Mouse (Mus musculus) CH12.LX (cell line): ENCODE data around the gene Cux1. TPM values are rescaled to one million over a fixed set of nuclear protein-coding genes. Genes with fewer than 3 reads are reported as not detected.

Experiments used
- DNase-seq: peaks from one replicate; pipeline ENCODE4 v3.0.0-alpha.2; 2013; ENCODE audit errors: extremely low read depth
- H3K27ac ChIP-seq: 2 replicates; pipeline ENCODE4 v1.5.1; 2012; ENCODE audit warnings: low read depth, mild to moderate bottlenecking, control low read depth, moderate library complexity; ENCODE audit not compliant: insufficient read depth
- H3K27me3 ChIP-seq: replicated peaks from 2 replicates; pipeline ENCODE3; 2012; ENCODE audit warnings: inconsistent platforms
- H3K36me3 ChIP-seq, 2 experiments: replicated peaks in 1 of 2; 2 replicates each; pipeline versions ENCODE3 to v1.6.1; 2012; ENCODE audit warnings: inconsistent platforms in 1 of 2, low read length in 1 of 2, mild to moderate bottlenecking in 1 of 2, mixed read lengths in 1 of 2, moderate library complexity in 1 of 2; ENCODE audit not compliant: control insufficient read depth in 1 of 2, insufficient read depth in 1 of 2
- H3K4me1 ChIP-seq, 2 experiments: 2 replicates each; pipeline ENCODE4 v1.6.1; 2012; ENCODE audit warnings: inconsistent platforms in 1 of 2, moderate library complexity in 1 of 2; ENCODE audit not compliant: insufficient read depth in 2 of 2, control insufficient read depth in 1 of 2
- H3K4me2 ChIP-seq: 2 replicates; pipeline ENCODE4 v1.6.1; 2012; ENCODE audit warnings: low read depth, mild to moderate bottlenecking, control low read depth; ENCODE audit not compliant: poor library complexity, insufficient read depth, severe bottlenecking
- H3K4me3 ChIP-seq, 3 experiments: fragments of 150-350 bp in 1 of 3; sonication (generic) in 1 of 3; replicated peaks in 1 of 3; 2 replicates each; pipeline versions ENCODE3 to v1.5.1; 2011 to 2012; ENCODE audit warnings: low read depth in 2 of 3, low read length in 2 of 3, mild to moderate bottlenecking in 2 of 3, moderate library complexity in 2 of 3, control low read depth in 1 of 3, improper control_type of control experiment in 1 of 3, inconsistent platforms in 1 of 3, mixed read lengths in 1 of 3; ENCODE audit not compliant: poor library complexity in 1 of 3
- H3K79me2 ChIP-seq: replicated peaks from 2 replicates; pipeline ENCODE4 v1.6.1; 2012; ENCODE audit warnings: mild to moderate bottlenecking, moderate library complexity; ENCODE audit not compliant: control insufficient read depth, poor library complexity, insufficient read depth, severe bottlenecking; ENCODE audit errors: extremely low read depth
- H3K9ac ChIP-seq: 2 replicates; pipeline ENCODE4 v1.6.1; 2012; ENCODE audit warnings: low read depth, mild to moderate bottlenecking, control low read depth, moderate library complexity; ENCODE audit not compliant: insufficient read depth
- H3K9me3 ChIP-seq: replicated peaks from 2 replicates; pipeline ENCODE3; 2012; ENCODE audit warnings: low read length, inconsistent platforms, mixed read lengths
- CHD1 ChIP-seq: IDR thresholded peaks from 2 replicates; pipeline ENCODE4 v1.6.1; 2012; ENCODE audit warnings: low read depth, low read length, improper control_type of control experiment, inconsistent platforms
- EP300 ChIP-seq: IDR thresholded peaks from 2 replicates; pipeline ENCODE4 v1.6.1; 2011; ENCODE audit warnings: low read length, improper control_type of control experiment
- ETS1 ChIP-seq: conservative IDR thresholded peaks from 2 replicates; pipeline ENCODE4 v1.6.1; 2012; ENCODE audit warnings: low read depth, mild to moderate bottlenecking, inconsistent platforms, low read length, improper control_type of control experiment, moderate library complexity
- GABPA ChIP-seq: IDR thresholded peaks from 2 replicates; pipeline ENCODE4 v1.6.1; 2012; ENCODE audit warnings: low read depth, low read length, improper control_type of control experiment, inconsistent platforms; ENCODE audit not compliant: insufficient replicate concordance
- HCFC1 ChIP-seq: IDR thresholded peaks from 2 replicates; pipeline ENCODE4 v1.6.1; 2012; ENCODE audit warnings: low read depth, mild to moderate bottlenecking, inconsistent platforms, low read length, improper control_type of control experiment
- IRF4 ChIP-seq: IDR thresholded peaks from 2 replicates; pipeline ENCODE4 v1.6.1; 2014; ENCODE audit warnings: low read depth, mild to moderate bottlenecking, inconsistent platforms, low read length, improper control_type of control experiment
- JUND ChIP-seq: conservative IDR thresholded peaks from 2 replicates; pipeline ENCODE4 v1.6.1; 2011; ENCODE audit warnings: low read depth, low read length, improper control_type of control experiment
- MAFK ChIP-seq: IDR thresholded peaks from 2 replicates; pipeline ENCODE4 v1.6.1; 2011; ENCODE audit warnings: low read length, improper control_type of control experiment; ENCODE audit not compliant: insufficient replicate concordance
- MAX ChIP-seq: IDR thresholded peaks from 2 replicates; pipeline ENCODE4 v1.6.1; 2011; ENCODE audit warnings: low read length, improper control_type of control experiment
- MAZ ChIP-seq: IDR thresholded peaks from 2 replicates; pipeline ENCODE4 v1.6.1; 2012; ENCODE audit warnings: low read depth, mild to moderate bottlenecking, inconsistent platforms, low read length, improper control_type of control experiment, moderate library complexity
- MXI1 ChIP-seq: IDR thresholded peaks from 2 replicates; pipeline ENCODE4 v1.6.1; 2011; ENCODE audit warnings: mild to moderate bottlenecking, low read depth, low read length, improper control_type of control experiment
- NELFE ChIP-seq: IDR thresholded peaks from 2 replicates; pipeline ENCODE4 v1.6.1; 2011; ENCODE audit warnings: low read depth, low read length, improper control_type of control experiment
- PAX5 ChIP-seq: IDR thresholded peaks from 2 replicates; pipeline ENCODE4 v1.6.1; 2012; ENCODE audit warnings: low read length, inconsistent platforms, mixed read lengths
- POLR2A ChIP-seq: IDR thresholded peaks from 2 replicates; pipeline ENCODE4 v1.6.1; 2011; ENCODE audit warnings: low read depth, mild to moderate bottlenecking, improper control_type of control experiment, low read length
- POLR2AphosphoS2 ChIP-seq: IDR thresholded peaks from 2 replicates; pipeline ENCODE4 v1.6.1; 2011; ENCODE audit warnings: low read depth, low read length, improper control_type of control experiment
- RAD21 ChIP-seq: IDR thresholded peaks from 2 replicates; pipeline ENCODE4 v1.6.1; 2011; ENCODE audit warnings: low read depth, mild to moderate bottlenecking, low read length, improper control_type of control experiment, moderate library complexity
- SIN3A ChIP-seq: IDR thresholded peaks from 2 replicates; pipeline ENCODE4 v1.6.1; 2012; ENCODE audit warnings: low read length, improper control_type of control experiment, inconsistent platforms
- SMC3 ChIP-seq: IDR thresholded peaks from 2 replicates; pipeline ENCODE4 v1.6.1; 2011; ENCODE audit warnings: low read depth, low read length, improper control_type of control experiment
- UBTF ChIP-seq: IDR thresholded peaks from 2 replicates; pipeline ENCODE4 v1.6.1; 2012; ENCODE audit warnings: low read depth, mild to moderate bottlenecking, inconsistent platforms, low read length, improper control_type of control experiment, moderate library complexity
- ZMIZ1 ChIP-seq: IDR thresholded peaks from 2 replicates; pipeline ENCODE4 v1.6.1; 2012; ENCODE audit warnings: low read depth, mild to moderate bottlenecking, inconsistent platforms, low read length, improper control_type of control experiment
- ZNF384 ChIP-seq: IDR thresholded peaks from 2 replicates; pipeline ENCODE4 v1.6.1; 2012; ENCODE audit warnings: low read depth, low read length, improper control_type of control experiment, inconsistent platforms
- dilution Hi-C: fragments of 300-500 bp; cut with MboI; formaldehyde crosslinking; loops from 2 replicates; pipeline ENCODE4 v1.14.3; 2020; ENCODE audit warnings: low sequenced_read_pairs; ENCODE audit not compliant: extremely low pct_unique_long_range_greater_than_20kb, extremely low pct_ligation_motif_present
- in situ Hi-C: fragments of 300-500 bp; cut with MboI; formaldehyde crosslinking; loops from 3 replicates; pipeline ENCODE4 v1.14.3; 2019; ENCODE audit warnings: low sequenced_read_pairs, low pct_ligation_motif_present, low pct_unique_long_range_greater_than_20kb, mixed read lengths
- polyA plus RNA-seq: library from polyadenylated mRNA; unstranded; fragments of >175 nt; gene quantifications from 2 replicates; pipeline ENCODE4 v1.2.1, GENCODE M21; 2012; ENCODE audit warnings: low read depth; ENCODE audit not compliant: insufficient read length
- total RNA-seq, 2 experiments: library from RNA; depleted of rRNA; stranded (reverse); fragments of 300-350 nt in 1 of 2; fragments of >200 nt in 1 of 2; gene quantifications; 2 replicates each; pipeline ENCODE4 v1.2.3; 2012 to 2014

The Cux1 gene
- total and polyA plus RNA-seq, 3 experiments, result 12.4 to 21.9 (median 19.6) TPM

GRCm38 (mm10) chr5:136292361-136292760 lies 274.9 kb downstream of the Cux1 start:
- Histone ChIP-seq H3K4me2 (no peak overlapping the region), H3K9ac (no peak overlapping the region), H3K27me3 (no peaks in the 10 kb centered on the region), H3K27ac (no peak overlapping the region), H3K36me3 (peaks cover 18 to 73% of the 10 kb centered on the region in 2 experiments), H3K4me3 (no peak overlapping the region), H3K4me1 (no peaks in the 10 kb centered on the region), H3K79me2 (no peaks in the 10 kb centered on the region), H3K9me3 (no peaks in the 10 kb centered on the region)
- dilution Hi-C loops, result no loop called here
- no peak for TF ChIP-seq JUND
- TF ChIP-seq SMC3, result no peak
- TF ChIP-seq GABPA, result no peak
- TF ChIP-seq UBTF, result no peak
- no peak for TF ChIP-seq CHD1
- TF ChIP-seq PAX5, result no peak
- TF ChIP-seq EP300, result no peak
- no peak for TF ChIP-seq IRF4
- no peak for TF ChIP-seq SIN3A
- TF ChIP-seq MAZ, result no peak
- TF ChIP-seq ZNF384, result no peak
- no peak for TF ChIP-seq HCFC1
- no peak for TF ChIP-seq MAX
- TF ChIP-seq ZMIZ1, result no peak
- TF ChIP-seq MAFK, result no peak
- TF ChIP-seq MXI1, result no peak
- TF ChIP-seq POLR2AphosphoS2, result no peak
- DNase-seq, result no peak
- in situ Hi-C loops, result no loop called here

- H3K4me3 ChIP-seq, result no peak overlapping the region
- H3K4me2 ChIP-seq, result no peak overlapping the region
- no peak overlapping the region for H3K9ac ChIP-seq
- no peak overlapping the region for H3K27ac ChIP-seq
- no peak for DNase-seq
- TF ChIP-seq POLR2A (no peak), HCFC1 (no peak), ETS1 (no peak), UBTF (no peak), RAD21 (no peak), ZMIZ1 (no peak), NELFE (no peak), PAX5 (no peak), MAZ (no peak)
- H3K4me1 ChIP-seq, result no peaks in the 10 kb centered on the region
- H3K9me3 ChIP-seq, result no peaks in the 10 kb centered on the region
- dilution Hi-C loops, result no loop called here
- in situ Hi-C loops, result no loop called here
- no peaks in the 10 kb centered on the region for H3K27me3 ChIP-seq
- no peaks in the 10 kb centered on the region for H3K79me2 ChIP-seq
- H3K36me3 ChIP-seq, result peaks cover 21 to 70% of the 10 kb centered on the region in 2 experiments
These were observed 275.7 kb downstream of the Cux1 start for GRCm38 (mm10) chr5:136291562-136291961.
